Mouse (Mus musculus) intestine, postnatal 0 days (tissue): ENCODE results near the gene Gpr12. TPM values are rescaled to one million over a fixed set of nuclear protein-coding genes. Genes with fewer than 3 reads are reported as not detected.
"Not testable (repeated sequence)": the region's sequence is repeated elsewhere in the genome, so short reads cannot be mapped to it uniquely, and the experiment has no call there.

Experiments
- ATAC-seq: fragments of 200-750 bp; cut with Nextera tagmentation; 2 replicates; pipeline ENCODE4 v1.8.0; 2017; ENCODE audit warnings: mild to moderate bottlenecking, moderate TSS enrichment, moderate library complexity
- H3K27ac ChIP-seq: fragments of 300-500 bp; sonication (generic); 2 replicates; pipeline ENCODE4 v1.5.1; 2014; ENCODE audit warnings: mild to moderate bottlenecking, low read depth, low read length, moderate library complexity
- H3K27me3 ChIP-seq: fragments of 300-500 bp; sonication (generic); replicated peaks from 2 replicates; pipeline ENCODE4 v1.6.1; 2014; ENCODE audit warnings: low read length, mixed read lengths; ENCODE audit not compliant: control insufficient read depth, insufficient read depth
- H3K36me3 ChIP-seq: fragments of 300-500 bp; sonication (generic); 2 replicates; pipeline ENCODE4 v1.6.1; 2014; ENCODE audit warnings: mild to moderate bottlenecking, moderate library complexity; ENCODE audit not compliant: control insufficient read depth, insufficient read depth
- H3K4me1 ChIP-seq: fragments of 300-500 bp; sonication (generic); replicated peaks from 2 replicates; pipeline ENCODE4 v1.6.1; 2014; ENCODE audit warnings: antibody characterized with exemption, low read length, mixed read lengths; ENCODE audit not compliant: control insufficient read depth, insufficient read depth
- H3K4me2 ChIP-seq: fragments of 300-500 bp; sonication (generic); replicated peaks from 2 replicates; pipeline ENCODE4 v1.6.1; 2014; ENCODE audit warnings: low read depth, mild to moderate bottlenecking, moderate library complexity
- H3K4me3 ChIP-seq: fragments of 300-500 bp; sonication (generic); 2 replicates; pipeline ENCODE4 v1.5.1; 2014; ENCODE audit warnings: low read depth, low read length
- H3K9ac ChIP-seq: fragments of 300-500 bp; sonication (generic); 2 replicates; pipeline ENCODE4 v1.6.1; 2014; ENCODE audit warnings: mild to moderate bottlenecking, low read depth, low read length
- H3K9me3 ChIP-seq: fragments of 300-500 bp; sonication (generic); 2 replicates; pipeline ENCODE4 v1.6.1; 2016; ENCODE audit warnings: mixed run types; ENCODE audit not compliant: control insufficient read depth
- CTCF ChIP-seq: sonication (generic); IDR thresholded peaks from 2 replicates; pipeline ENCODE4 v1.5.1; 2016; ENCODE audit warnings: low read depth, mild to moderate bottlenecking, control low read depth, antibody characterized with exemption, moderate library complexity
- WGBS: fragments of 180-500 bp; shearing (Covaris S2); extraction: QIAGEN DNeasy Blood & Tissue Kit; methylation state at CpG from one replicate; pipeline ENCODE4 v1.1.7; 2014; 5-methylcytosine and 5-hydroxymethylcytosine counted together
- polyA plus RNA-seq: library from polyadenylated mRNA; unstranded; fragments of >200 nt; fragmentation: Nextera tagmentation; extraction: Ambion mirVana; gene quantifications from 2 replicates; pipeline ENCODE4 v1.2.1, GENCODE M21; 2015

The Gpr12 gene
- polyA plus RNA-seq, 1 experiment from 2014 or later: not detected

GRCm38 (mm10) chr5:146591636-146592035 is 6.6 kb upstream of the Gpr12 start:
- no peak for ATAC-seq
- no peak for TF ChIP-seq CTCF
- Histone ChIP-seq H3K9me3 (no peaks in the 10 kb centered on the region), H3K36me3 (no peaks in the 10 kb centered on the region), H3K27me3 (0 out of 2 replicates have a peak, but pooled peaks cover 2% of the 10 kb centered on the region), H3K27ac (no peak overlapping the region), H3K4me3 (no peak overlapping the region), H3K9ac (no peak overlapping the region), H3K4me2 (no peak overlapping the region), H3K4me1 (no peaks in the 10 kb centered on the region)
- 80% methylated on average over 4 of the region's 4 CpGs for WGBS

GRCm38 (mm10) chr5:146590987-146591386 is 5.9 kb upstream of the Gpr12 start:
- no peak overlapping the region for H3K9ac ChIP-seq
- H3K27ac ChIP-seq: no peak overlapping the region
- ATAC-seq: no peak
- 45% methylated on average over 4 of the region's 4 CpGs for WGBS
- H3K4me1 ChIP-seq: no peaks in the 10 kb centered on the region
- H3K9me3 ChIP-seq: no peaks in the 10 kb centered on the region
- H3K4me2 ChIP-seq: no peak overlapping the region
- TF ChIP-seq CTCF: no peak
- H3K36me3 ChIP-seq: no peaks in the 10 kb centered on the region
- no peak overlapping the region for H3K4me3 ChIP-seq
- H3K27me3 ChIP-seq: peaks cover 6% of the 10 kb centered on the region

DNA sequence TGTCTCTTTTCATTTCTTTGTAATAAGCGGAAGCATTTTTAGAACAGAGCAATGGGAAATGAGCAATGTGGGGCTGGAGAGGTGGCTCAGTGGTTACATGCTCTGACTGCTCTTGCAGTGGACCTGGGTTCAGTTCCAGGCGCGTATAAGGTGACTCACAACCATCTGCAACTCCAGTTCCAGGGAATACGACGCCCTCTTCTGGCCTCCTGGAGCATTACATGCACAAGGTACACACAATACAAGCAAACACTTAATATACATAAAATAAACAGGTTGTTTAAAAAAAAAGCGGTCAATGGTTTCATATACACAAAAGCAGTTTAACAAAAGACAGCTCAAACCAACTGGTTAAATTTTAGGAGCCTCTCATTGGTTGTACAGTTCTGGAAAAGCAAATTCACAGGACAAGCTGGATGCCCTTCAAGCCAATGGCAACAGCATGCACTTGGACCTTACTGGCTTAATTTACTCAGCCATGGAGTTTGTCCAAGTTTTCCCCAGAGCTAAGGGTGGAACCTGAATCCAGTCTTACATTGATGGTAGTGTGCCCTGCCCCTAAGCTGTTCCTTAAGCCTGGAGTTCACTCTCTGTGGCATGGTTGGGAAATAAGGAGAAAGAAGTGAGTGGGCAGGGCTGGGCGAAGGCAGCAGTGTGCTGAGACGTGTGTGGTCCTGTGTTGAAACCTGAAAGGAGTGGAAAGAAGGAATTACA is 1.5 kb upstream of the Gpr12 start:
- Histone ChIP-seq H3K27ac (no peak overlapping the region), H3K4me3 (no peak overlapping the region), H3K27me3 (peaks cover 39% of the 10 kb centered on the region), H3K9me3 (no peaks in the 10 kb centered on the region), H3K4me2 (no peak overlapping the region), H3K9ac (no peak overlapping the region), H3K36me3 (no peaks in the 10 kb centered on the region), H3K4me1 (no peaks in the 10 kb centered on the region)
- ATAC-seq: no peak
- 67% methylated on average over 8 of the region's 8 CpGs for WGBS
- TF ChIP-seq CTCF: no peak

DNA sequence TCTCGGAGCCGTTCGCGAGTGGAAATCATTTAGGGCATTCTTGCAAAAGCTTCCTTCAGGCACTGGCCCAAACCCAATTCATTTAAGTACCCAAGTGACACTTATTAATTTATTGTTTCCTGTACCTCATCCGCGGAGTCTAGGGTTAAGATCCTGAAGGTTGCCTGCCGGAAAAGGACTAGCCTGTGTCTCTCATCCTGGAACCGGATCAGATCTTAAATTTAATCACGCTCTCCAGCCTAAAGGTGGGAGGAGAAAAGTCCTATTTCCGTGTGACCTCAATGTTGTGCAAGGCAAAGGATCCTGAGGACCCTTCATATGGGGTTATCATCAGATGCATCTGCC is 240 bp upstream of the Gpr12 start:
- TF ChIP-seq CTCF: no peak
- Histone ChIP-seq H3K9ac (no peak overlapping the region), H3K4me2 (peak overlapping the region; percentile 72), H3K4me1 (no peaks in the 10 kb centered on the region), H3K4me3 (peak overlapping the region; percentile 34), H3K27me3 (peaks cover 39% of the 10 kb centered on the region), H3K36me3 (no peaks in the 10 kb centered on the region), H3K9me3 (no peaks in the 10 kb centered on the region), H3K27ac (no peak overlapping the region)
- ATAC-seq: no peak
- WGBS: 5% methylated on average over 10 of the region's 10 CpGs

DNA sequence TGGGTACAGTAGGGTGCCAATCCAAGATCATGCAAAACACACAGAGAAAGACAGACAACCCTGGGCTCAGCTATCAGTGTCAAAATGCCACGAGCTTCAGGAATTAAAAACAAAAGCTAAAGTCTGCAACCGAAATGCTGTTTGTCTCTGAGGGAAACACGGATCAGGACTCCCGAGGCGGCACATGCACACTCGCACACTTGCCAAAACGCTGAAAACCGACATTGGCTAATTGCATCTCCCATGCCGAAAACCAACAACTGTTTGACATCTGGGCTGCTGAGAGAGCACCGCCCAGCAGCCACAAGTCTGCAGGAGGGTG is 922 bp downstream of the Gpr12 start:
- WGBS: 10% methylated on average over 10 of the region's 10 CpGs
- Histone ChIP-seq H3K9me3 (no peaks in the 10 kb centered on the region), H3K27ac (no peak overlapping the region), H3K4me3 (peak overlapping the region; percentile 34; the same call in 1 of the 2 replicates), H3K27me3 (peaks cover 39% of the 10 kb centered on the region), H3K4me2 (peak overlapping the region; percentile 72; the same call in 1 of the 2 replicates), H3K36me3 (no peaks in the 10 kb centered on the region), H3K4me1 (no peaks in the 10 kb centered on the region), H3K9ac (no peak overlapping the region)
- no peak for TF ChIP-seq CTCF
- no peak for ATAC-seq

DNA sequence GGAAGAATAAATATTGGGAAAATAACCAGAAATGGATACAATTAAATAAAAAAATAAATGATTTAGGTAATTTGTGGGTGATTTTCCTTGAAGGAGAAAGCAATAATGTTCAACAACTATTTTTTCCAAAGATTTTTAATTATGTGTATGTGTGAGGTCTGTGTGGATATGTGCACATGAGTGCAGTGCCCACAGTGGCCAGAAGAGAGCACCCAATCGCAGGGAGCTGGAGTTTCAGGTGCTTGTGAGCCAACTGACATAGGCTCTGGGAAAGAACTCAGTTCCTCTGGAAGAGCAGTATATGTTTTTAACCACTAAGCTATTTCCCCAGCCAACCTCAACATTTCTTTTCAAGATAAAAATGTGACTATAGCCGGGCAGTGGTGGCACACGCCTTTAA is 8.4 kb downstream of the Gpr12 start:
- no peaks in the 10 kb centered on the region for H3K36me3 ChIP-seq
- no peak overlapping the region for H3K27ac ChIP-seq
- no peak overlapping the region for H3K9ac ChIP-seq
- WGBS: 91% methylated on average over 3 of the region's 3 CpGs
- no peak overlapping the region for H3K4me3 ChIP-seq
- H3K27me3 ChIP-seq: no peaks in the 10 kb centered on the region
- no peaks in the 10 kb centered on the region for H3K4me1 ChIP-seq
- 0 out of 2 replicates have a peak, but pooled peaks have one; percentile 18 for TF ChIP-seq CTCF
- no peaks in the 10 kb centered on the region for H3K9me3 ChIP-seq
- no peak overlapping the region for H3K4me2 ChIP-seq
- ATAC-seq: no peak

DNA sequence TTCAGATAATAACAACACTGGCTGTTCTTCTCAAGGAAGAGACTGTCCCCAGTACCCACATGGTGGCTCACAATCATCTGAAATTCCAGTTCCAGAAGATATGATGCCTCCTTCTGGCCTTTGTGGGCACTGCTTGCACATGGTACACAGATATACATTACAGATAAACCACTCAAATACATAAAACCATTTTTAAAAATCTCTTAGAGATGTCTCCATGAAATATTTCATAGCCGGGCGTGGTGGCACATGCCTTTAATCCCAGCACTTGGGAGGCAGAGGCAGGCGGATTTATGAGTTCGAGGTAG is 12.3 kb downstream of the Gpr12 start:
- H3K27ac ChIP-seq, H3K9ac ChIP-seq, H3K27me3 ChIP-seq, H3K9me3 ChIP-seq, H3K4me2 ChIP-seq, H3K4me1 ChIP-seq, H3K4me3 ChIP-seq, ATAC-seq, H3K36me3 ChIP-seq: not testable (repeated sequence)
- WGBS: 95% methylated on average over 4 of the region's 4 CpGs

- not testable (repeated sequence) for ATAC-seq, H3K4me2 ChIP-seq, H3K27me3 ChIP-seq, H3K9ac ChIP-seq, H3K27ac ChIP-seq, H3K9me3 ChIP-seq, H3K36me3 ChIP-seq, H3K4me3 ChIP-seq, H3K4me1 ChIP-seq
- 59% methylated on average over 6 of the region's 6 CpGs for WGBS
These were observed 13.0 kb downstream of the Gpr12 start for GRCm38 (mm10) chr5:146571830-146572734.

GRCm38 (mm10) chr5:146570179-146570578 is 14.9 kb downstream of the Gpr12 start:
- not testable (repeated sequence) for H3K36me3 ChIP-seq, H3K27ac ChIP-seq, H3K27me3 ChIP-seq, ATAC-seq, H3K4me1 ChIP-seq, H3K4me2 ChIP-seq, H3K4me3 ChIP-seq, H3K9ac ChIP-seq, H3K9me3 ChIP-seq
- 77% methylated on average over 6 of the region's 6 CpGs for WGBS
